Mouse (Mus musculus) embryonic facial prominence, embryonic 11.5 days (tissue): Measurements from ENCODE around the gene Gm17651. TPM values are rescaled to one million over a fixed set of nuclear protein-coding genes. Genes with fewer than 3 reads are reported as not detected.

Experiments
- ATAC-seq: fragments of 200-750 bp; cut with Nextera tagmentation; replicated peaks from 2 replicates; pipeline ENCODE4 v1.8.0; 2017; ENCODE audit warnings: low read depth; ENCODE audit not compliant: insufficient number of reproducible peaks, low FRiP score, low TSS enrichment
- DNase-seq: peaks from one replicate; pipeline ENCODE4 v3.0.0-alpha.2; 2015; ENCODE audit warnings: low spot score
- H3K27ac ChIP-seq: fragments of 300-500 bp; sonication (generic); replicated peaks from 2 replicates; pipeline ENCODE4 v1.5.1; 2014; ENCODE audit warnings: mild to moderate bottlenecking, low read depth, low read length, control low read depth
- H3K27me3 ChIP-seq: fragments of 300-500 bp; sonication (generic); 2 replicates; pipeline ENCODE4 v1.6.1; 2014; ENCODE audit warnings: mild to moderate bottlenecking, low read length, moderate library complexity, mixed read lengths; ENCODE audit not compliant: control insufficient read depth, insufficient read depth
- H3K36me3 ChIP-seq: fragments of 300-500 bp; sonication (generic); replicated peaks from 2 replicates; pipeline ENCODE4 v1.6.1; 2014; ENCODE audit warnings: low read depth, mild to moderate bottlenecking, low read length, moderate library complexity, mixed read lengths; ENCODE audit not compliant: control insufficient read depth, insufficient read depth
- H3K4me1 ChIP-seq: fragments of 300-500 bp; sonication (generic); 2 replicates; pipeline ENCODE4 v1.6.1; 2014; ENCODE audit warnings: low read length, mixed read lengths; ENCODE audit not compliant: control insufficient read depth, insufficient read depth
- H3K4me2 ChIP-seq: fragments of 300-500 bp; sonication (generic); 2 replicates; pipeline ENCODE4 v1.6.1; 2014; ENCODE audit warnings: low read depth, mild to moderate bottlenecking, control low read depth, low read length, moderate library complexity
- H3K4me3 ChIP-seq: fragments of 300-500 bp; sonication (generic); 2 replicates; pipeline ENCODE4 v1.5.1; 2014; ENCODE audit warnings: low read depth, low read length, control low read depth
- H3K9ac ChIP-seq: fragments of 300-500 bp; sonication (generic); replicated peaks from 2 replicates; pipeline ENCODE4 v1.6.1; 2014; ENCODE audit warnings: mild to moderate bottlenecking, control low read depth, low read length
- H3K9me3 ChIP-seq: fragments of 300-500 bp; sonication (generic); replicated peaks from 2 replicates; pipeline ENCODE4 v1.6.1; 2016; ENCODE audit warnings: mild to moderate bottlenecking, low read length, inconsistent platforms, mixed read lengths; ENCODE audit not compliant: control insufficient read depth
- WGBS: fragments of 180-500 bp; shearing (Covaris S2); extraction: QIAGEN DNeasy Blood & Tissue Kit; methylation state at CpG from one replicate; pipeline ENCODE4 v1.1.7; 2014; 5-methylcytosine and 5-hydroxymethylcytosine counted together
- polyA plus RNA-seq: library from polyadenylated mRNA; unstranded; fragments of >200 nt; fragmentation: Nextera tagmentation; extraction: Ambion mirVana; gene quantifications from 2 replicates; pipeline ENCODE4 v1.2.1, GENCODE M21; 2014

Gene Gm17651
- polyA plus RNA-seq, 1 experiment from 2014 or later: not detected

GRCm38 (mm10) chr3:97676126-97676525, 1.6 kb upstream of the Gm17651 start:
- 90% methylated on average over 3 of the region's 3 CpGs for WGBS
- no peak overlapping the region for H3K4me3 ChIP-seq
- ATAC-seq: no peak

GRCm38 (mm10) chr3:97667093-97667675, 7.3 kb downstream of the Gm17651 start:
- no peak for ATAC-seq
- Histone ChIP-seq H3K9ac (no peak overlapping the region), H3K36me3 (no peaks in the 10 kb centered on the region; the same call in 1 of the 2 replicates), H3K27ac (no peak overlapping the region), H3K27me3 (no peaks in the 10 kb centered on the region), H3K4me1 (no peaks in the 10 kb centered on the region), H3K9me3 (no peaks in the 10 kb centered on the region), H3K4me2 (no peak overlapping the region), H3K4me3 (no peak overlapping the region)
- no peak for DNase-seq
- WGBS: 70% methylated on average over 14 of the region's 14 CpGs

More at GRCm38 (mm10) chr3:97676126-97676525, 1.6 kb upstream of the Gm17651 start:
- no peak overlapping the region for H3K27ac ChIP-seq
- H3K9me3 ChIP-seq: no peaks in the 10 kb centered on the region
- H3K27me3 ChIP-seq: no peaks in the 10 kb centered on the region
- H3K4me1 ChIP-seq: no peaks in the 10 kb centered on the region
- no peaks in the 10 kb centered on the region for H3K36me3 ChIP-seq
- no peak for DNase-seq
- no peak overlapping the region for H3K9ac ChIP-seq
- H3K4me2 ChIP-seq: no peak overlapping the region

GRCm38 (mm10) chr3:97666154-97666553, 8.3 kb downstream of the Gm17651 start:
- Histone ChIP-seq H3K9ac (no peak overlapping the region), H3K9me3 (no peaks in the 10 kb centered on the region), H3K4me3 (no peak overlapping the region), H3K4me1 (no peaks in the 10 kb centered on the region), H3K4me2 (no peak overlapping the region), H3K36me3 (no peaks in the 10 kb centered on the region; the same call in 1 of the 2 replicates), H3K27ac (no peak overlapping the region), H3K27me3 (no peaks in the 10 kb centered on the region)
- 75% methylated on average over 8 of the region's 8 CpGs for WGBS
- DNase-seq (no peak), ATAC-seq (no peak)

- Histone ChIP-seq H3K9me3 (no peaks in the 10 kb centered on the region), H3K27me3 (no peaks in the 10 kb centered on the region), H3K4me1 (no peaks in the 10 kb centered on the region), H3K27ac (no peak overlapping the region), H3K4me3 (no peak overlapping the region), H3K36me3 (no peaks in the 10 kb centered on the region; the same call in 1 of the 2 replicates), H3K4me2 (no peak overlapping the region), H3K9ac (no peak overlapping the region)
- 83% methylated on average over 9 of the region's 9 CpGs for WGBS
- DNase-seq: no peak
- no peak for ATAC-seq
Measured at GRCm38 (mm10) chr3:97665525-97665924, 9.0 kb downstream of the Gm17651 start.

- DNase-seq (no peak), ATAC-seq (no peak)
- no peaks in the 10 kb centered on the region for H3K27me3 ChIP-seq
- WGBS: 77% methylated on average over 8 of the region's 8 CpGs
- no peak overlapping the region for H3K4me2 ChIP-seq
- H3K4me1 ChIP-seq: no peaks in the 10 kb centered on the region; the same call in 1 of the 2 replicates
- no peaks in the 10 kb centered on the region for H3K9me3 ChIP-seq
- H3K36me3 ChIP-seq: no peaks in the 10 kb centered on the region; the same call in 1 of the 2 replicates
- no peak overlapping the region for H3K9ac ChIP-seq
- H3K4me3 ChIP-seq: no peak overlapping the region
- H3K27ac ChIP-seq: no peak overlapping the region
Measured at GRCm38 (mm10) chr3:97661206-97661605, 13.3 kb downstream of the Gm17651 start.

GRCm38 (mm10) chr3:97659746-97660145, 14.7 kb downstream of the Gm17651 start:
- Histone ChIP-seq H3K9me3 (no peaks in the 10 kb centered on the region), H3K27me3 (no peaks in the 10 kb centered on the region), H3K9ac (no peak overlapping the region), H3K27ac (no peak overlapping the region), H3K4me1 (no peaks in the 10 kb centered on the region; the same call in 1 of the 2 replicates), H3K4me3 (no peak overlapping the region), H3K36me3 (no peaks in the 10 kb centered on the region; the same call in 1 of the 2 replicates), H3K4me2 (no peak overlapping the region)
- DNase-seq: no peak
- no peak for ATAC-seq
- WGBS: 93% methylated on average over 7 of the region's 7 CpGs

- no peaks in the 10 kb centered on the region for H3K36me3 ChIP-seq
- peak; percentile 61 for ATAC-seq
- H3K4me2 ChIP-seq: peak overlapping the region; percentile 56
- H3K9ac ChIP-seq: peak overlapping the region; percentile 65
- no peaks in the 10 kb centered on the region for H3K9me3 ChIP-seq
- H3K27ac ChIP-seq: no peak overlapping the region
- H3K4me1 ChIP-seq: no peaks in the 10 kb centered on the region; the same call in 1 of the 2 replicates
- no peaks in the 10 kb centered on the region for H3K27me3 ChIP-seq
- no peak for DNase-seq
- under 1% methylated on average over 46 of the region's 50 CpGs for WGBS
- peak overlapping the region; percentile 82 for H3K4me3 ChIP-seq
Measured at GRCm38 (mm10) chr3:97658426-97659193, 15.9 kb downstream of the Gm17651 start.
